Mouse (Mus musculus): Measurements from ENCODE around the gene Ppp3ca.

Ppp3ca gene

DNA sequence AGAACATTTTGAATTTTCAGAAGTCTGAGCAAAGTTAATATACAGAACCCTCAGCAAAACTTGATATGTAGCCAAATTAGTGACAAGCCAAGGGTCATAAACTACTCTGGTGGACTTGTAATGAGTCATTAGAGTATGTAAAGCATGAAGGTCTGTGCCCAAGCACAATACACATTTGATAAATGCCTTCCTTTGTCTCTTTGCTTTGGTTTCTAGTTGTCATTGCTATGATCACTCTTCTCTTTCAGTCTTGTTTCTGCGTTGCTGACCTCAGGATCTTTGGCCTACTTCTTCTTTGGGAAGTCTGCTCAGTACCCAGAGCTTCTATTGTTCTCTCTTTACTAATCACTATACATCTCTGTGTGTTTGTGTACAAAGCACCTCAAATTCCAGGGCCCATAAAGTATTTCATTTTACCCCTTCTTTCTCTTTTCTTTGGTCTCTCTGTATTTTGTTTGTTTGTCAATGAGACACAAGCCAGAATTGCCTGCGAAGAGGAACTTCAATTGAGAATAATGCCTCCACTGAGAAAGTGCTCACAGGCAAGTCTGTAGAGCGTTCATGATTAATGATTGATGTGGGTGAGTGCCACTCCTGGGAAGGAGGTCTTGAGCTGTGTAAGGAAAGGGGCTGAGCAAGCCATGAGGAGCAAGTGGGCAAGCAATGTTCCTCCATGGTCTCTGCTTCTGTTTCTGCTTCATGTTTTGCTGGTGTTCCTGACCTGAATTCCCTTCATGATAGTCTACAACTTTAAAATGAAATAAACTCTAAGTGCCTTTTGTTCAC lies 316.4 kb downstream of the Ppp3ca start:
- no peak for DNase-seq (ENCODE audit: low read depth in 2 of 2, low spot score in 2 of 2)

Measured in CD8-positive naive resting alpha-beta T cell, adult 2 months (primary cell).